Mouse (Mus musculus): Measurements from ENCODE around the gene Frmpd1. TPM values are rescaled to one million over a fixed set of nuclear protein-coding genes. Genes with fewer than 3 reads are reported as not detected.

Gene Frmpd1
- polyA plus RNA-seq (2011; ENCODE audit: insufficient read depth, insufficient read length, low replicate concordance, missing spikeins): not detected in 2 replicates

GRCm38 (mm10) chr4:45184521-45185330 lies at the start of gene Frmpd1:
TSS of gene Frmpd1 (plus strand) at chr4:45184875.
- TF ChIP-seq POLR2A (IDR thresholded peaks at IDR 0.05; ENCODE audit: borderline replicate concordance, control insufficient read depth, low read depth, low read length): no peak
- no peak for TF ChIP-seq CTCF (IDR thresholded peaks at IDR 0.05; ENCODE audit: control insufficient read depth, insufficient read depth, low read length)
- Histone ChIP-seq H3K4me1 (ENCODE audit: control insufficient read depth, insufficient read depth, low read length) (no peaks in the 10 kb centered on the region), H3K4me3 (replicated peaks; ENCODE audit: control insufficient read depth, low read depth, low read length) (no peak within 1 kb of the TSS), H3K27ac (ENCODE audit: control insufficient read depth, insufficient read depth, low read depth, low read length, poor library complexity) (no peak within 1 kb of the TSS; the same call in 1 of the 2 replicates)
- WGBS: under 1% methylated on average over 74 of the region's 85 CpGs

- H3K27ac ChIP-seq (ENCODE audit: control insufficient read depth, insufficient read depth, low read depth, low read length, poor library complexity): no peak overlapping the region
- WGBS: 19% methylated on average over 4 of the region's 4 CpGs
- TF ChIP-seq POLR2A (IDR thresholded peaks at IDR 0.05; ENCODE audit: borderline replicate concordance, control insufficient read depth, low read depth, low read length) (no peak), CTCF (IDR thresholded peaks at IDR 0.05; ENCODE audit: control insufficient read depth, insufficient read depth, low read length) (no peak)
- H3K4me3 ChIP-seq (replicated peaks; ENCODE audit: control insufficient read depth, low read depth, low read length): no peak overlapping the region
- H3K4me1 ChIP-seq (ENCODE audit: control insufficient read depth, insufficient read depth, low read length): no peaks in the 10 kb centered on the region
Measured at GRCm38 (mm10) chr4:45137636-45138035, 47.0 kb upstream of the Frmpd1 start.

- WGBS: 53% methylated on average over 5 of the region's 5 CpGs
- H3K4me1 ChIP-seq (ENCODE audit: control insufficient read depth, insufficient read depth, low read length): no peaks in the 10 kb centered on the region
- H3K27ac ChIP-seq (ENCODE audit: control insufficient read depth, insufficient read depth, low read depth, low read length, poor library complexity): no peak overlapping the region
- TF ChIP-seq CTCF (IDR thresholded peaks at IDR 0.05; ENCODE audit: control insufficient read depth, insufficient read depth, low read length) (no peak), POLR2A (IDR thresholded peaks at IDR 0.05; ENCODE audit: borderline replicate concordance, control insufficient read depth, low read depth, low read length) (no peak)
- no peak overlapping the region for H3K4me3 ChIP-seq (replicated peaks; ENCODE audit: control insufficient read depth, low read depth, low read length)
Measured at GRCm38 (mm10) chr4:45141835-45142234, 42.8 kb upstream of the Frmpd1 start.

- no peak overlapping the region for H3K27ac ChIP-seq (ENCODE audit: control insufficient read depth, insufficient read depth, low read depth, low read length, poor library complexity)
- no peak overlapping the region for H3K4me3 ChIP-seq (replicated peaks; ENCODE audit: control insufficient read depth, low read depth, low read length)
- TF ChIP-seq CTCF (IDR thresholded peaks at IDR 0.05; ENCODE audit: control insufficient read depth, insufficient read depth, low read length): no peak
- WGBS: 18% methylated on average over 11 of the region's 11 CpGs
- no peaks in the 10 kb centered on the region for H3K4me1 ChIP-seq (ENCODE audit: control insufficient read depth, insufficient read depth, low read length)
Measured at GRCm38 (mm10) chr4:45142411-45142810, 42.3 kb upstream of the Frmpd1 start.

GRCm38 (mm10) chr4:45143005-45143404 lies 41.7 kb upstream of the Frmpd1 start:
- no peak overlapping the region for H3K27ac ChIP-seq (ENCODE audit: control insufficient read depth, insufficient read depth, low read depth, low read length, poor library complexity)
- TF ChIP-seq CTCF (IDR thresholded peaks at IDR 0.05; ENCODE audit: control insufficient read depth, insufficient read depth, low read length) (no peak), POLR2A (IDR thresholded peaks at IDR 0.05; ENCODE audit: borderline replicate concordance, control insufficient read depth, low read depth, low read length) (no peak)
- WGBS: 78% methylated on average over 8 of the region's 8 CpGs
- no peak overlapping the region for H3K4me3 ChIP-seq (replicated peaks; ENCODE audit: control insufficient read depth, low read depth, low read length)
- no peaks in the 10 kb centered on the region for H3K4me1 ChIP-seq (ENCODE audit: control insufficient read depth, insufficient read depth, low read length)

- Histone ChIP-seq H3K4me1 (ENCODE audit: control insufficient read depth, insufficient read depth, low read length) (no peaks in the 10 kb centered on the region), H3K4me3 (replicated peaks; ENCODE audit: control insufficient read depth, low read depth, low read length) (no peak overlapping the region), H3K27ac (ENCODE audit: control insufficient read depth, insufficient read depth, low read depth, low read length, poor library complexity) (no peak overlapping the region)
- TF ChIP-seq CTCF (IDR thresholded peaks at IDR 0.05; ENCODE audit: control insufficient read depth, insufficient read depth, low read length) (no peak), POLR2A (IDR thresholded peaks at IDR 0.05; ENCODE audit: borderline replicate concordance, control insufficient read depth, low read depth, low read length) (no peak)
- 73% methylated on average over 3 of the region's 3 CpGs for WGBS
Measured at GRCm38 (mm10) chr4:45156433-45156832, 28.2 kb upstream of the Frmpd1 start.

- Histone ChIP-seq H3K4me1 (ENCODE audit: control insufficient read depth, insufficient read depth, low read length) (no peaks in the 10 kb centered on the region), H3K27ac (ENCODE audit: control insufficient read depth, insufficient read depth, low read depth, low read length, poor library complexity) (no peak overlapping the region), H3K4me3 (replicated peaks; ENCODE audit: control insufficient read depth, low read depth, low read length) (no peak overlapping the region)
- TF ChIP-seq CTCF (IDR thresholded peaks at IDR 0.05; ENCODE audit: control insufficient read depth, insufficient read depth, low read length): no peak
- no peak for TF ChIP-seq POLR2A (IDR thresholded peaks at IDR 0.05; ENCODE audit: borderline replicate concordance, control insufficient read depth, low read depth, low read length)
- WGBS: 29% methylated on average over 9 of the region's 9 CpGs
Measured at GRCm38 (mm10) chr4:45158608-45159007, 26.1 kb upstream of the Frmpd1 start.

GRCm38 (mm10) chr4:45160773-45161172 lies 23.9 kb upstream of the Frmpd1 start:
- no peak for TF ChIP-seq POLR2A (IDR thresholded peaks at IDR 0.05; ENCODE audit: borderline replicate concordance, control insufficient read depth, low read depth, low read length)
- no peak for TF ChIP-seq CTCF (IDR thresholded peaks at IDR 0.05; ENCODE audit: control insufficient read depth, insufficient read depth, low read length)
- H3K4me1 ChIP-seq (ENCODE audit: control insufficient read depth, insufficient read depth, low read length): no peaks in the 10 kb centered on the region
- no peak overlapping the region for H3K27ac ChIP-seq (ENCODE audit: control insufficient read depth, insufficient read depth, low read depth, low read length, poor library complexity)
- H3K4me3 ChIP-seq (replicated peaks; ENCODE audit: control insufficient read depth, low read depth, low read length): no peak overlapping the region
- WGBS: 63% methylated on average over 6 of the region's 6 CpGs
